Mouse (Mus musculus) lung, adult 2 months (tissue): ENCODE measurements around the gene Zscan10.

Source experiments
- CTCF ChIP-seq: fragments of 200-500 bp; IDR thresholded peaks from 2 replicates; pipeline ENCODE4 v1.5.1; 2011; ENCODE audit warnings: mild to moderate bottlenecking, low read length, control low read depth; ENCODE audit not compliant: insufficient read depth
- POLR2A ChIP-seq: fragments of 200-500 bp; IDR thresholded peaks from 2 replicates; pipeline ENCODE4 v1.6.1; 2011; ENCODE audit warnings: low read depth, mild to moderate bottlenecking, control low read depth, low read length, borderline replicate concordance; ENCODE audit errors: extremely low read depth

DNA sequence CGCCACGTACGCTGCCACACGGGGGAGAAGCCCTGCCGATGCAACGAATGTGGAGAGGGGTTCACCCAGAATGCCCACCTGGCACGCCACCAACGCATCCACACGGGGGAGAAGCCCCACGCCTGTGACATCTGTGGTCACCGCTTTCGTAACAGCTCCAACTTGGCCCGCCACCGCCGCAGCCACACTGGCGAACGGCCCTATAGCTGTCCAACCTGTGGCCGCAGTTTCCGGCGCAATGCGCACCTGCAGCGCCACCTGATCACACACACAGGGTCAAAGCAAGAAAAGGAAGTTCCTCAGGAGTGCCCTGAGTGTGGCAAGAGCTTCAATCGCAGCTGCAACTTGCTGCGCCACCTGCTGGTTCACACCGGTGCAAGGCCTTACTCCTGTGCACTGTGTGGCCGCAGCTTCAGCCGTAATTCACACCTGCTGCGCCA lies 9.7 kb downstream of the Zscan10 start:
- TF ChIP-seq POLR2A (no peak), CTCF (peak; percentile 83)
